Mouse (Mus musculus): ENCODE measurements around the gene Slc11a1. TPM values are rescaled to one million over a fixed set of nuclear protein-coding genes. Genes with fewer than 3 reads are reported as not detected.
A peak's percentile ranks its signal among the peaks of the same experiment; 100 is the strongest.

The Slc11a1 gene
- polyA plus RNA-seq, 1 experiment from 2014 or later, result 6.1 TPM

DNA sequence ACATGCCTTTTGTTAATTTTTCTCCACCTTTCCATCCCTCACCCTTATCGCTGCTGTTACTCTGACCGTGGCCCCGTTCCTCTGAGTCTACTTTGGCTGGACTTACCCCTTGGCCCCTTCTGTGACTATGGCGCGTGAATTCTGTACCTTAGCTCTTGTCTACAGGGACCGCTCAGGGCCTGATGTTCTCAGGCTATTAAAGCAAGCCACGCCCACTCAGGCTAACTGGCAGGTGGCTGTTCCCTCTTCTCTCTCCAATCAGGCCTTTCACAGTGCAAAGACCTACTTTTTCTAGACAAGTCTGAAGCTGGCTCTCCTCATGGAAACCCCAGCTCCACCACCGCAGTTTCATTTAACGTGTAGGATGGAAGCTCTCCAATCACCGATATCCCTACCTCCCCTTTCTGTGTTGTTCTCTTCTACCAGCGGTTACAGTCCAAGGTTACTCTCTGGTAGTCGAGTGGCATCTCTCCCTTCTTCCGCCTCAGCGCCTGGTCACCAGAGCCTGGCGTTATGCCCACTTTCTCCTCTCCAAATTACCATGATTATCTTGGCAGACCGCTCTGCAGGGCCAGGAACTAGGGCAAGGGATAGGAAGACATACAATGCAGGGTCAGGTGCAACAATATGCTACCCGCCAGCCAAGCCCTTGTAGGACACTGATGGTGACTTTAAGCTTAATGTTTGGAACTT, 43.9 kb downstream of the Slc11a1 start:
- H3K9ac ChIP-seq (replicated peaks; ENCODE audit: low read depth, low read length), result no peak overlapping the region
- no peak overlapping the region for H3K27ac ChIP-seq (ENCODE audit: low read length)
- WGBS, result 74% methylated on average over 17 of the region's 17 CpGs
- no peak overlapping the region for H3K4me3 ChIP-seq (ENCODE audit: low read depth, low read length)
- H3K9me3 ChIP-seq (ENCODE audit: control insufficient read depth, low read depth, low read length), result no peaks in the 10 kb centered on the region
- no peak for ATAC-seq (ENCODE audit: insufficient number of reproducible peaks, insufficient read depth, low FRiP score, low read depth)
- no peaks in the 10 kb centered on the region for H3K27me3 ChIP-seq (ENCODE audit: control insufficient read depth, insufficient read depth, low read length)
- H3K4me2 ChIP-seq (replicated peaks; ENCODE audit: low read depth, low read length), result no peak overlapping the region
- peaks cover 4% of the 10 kb centered on the region; the same call in 1 of the 2 replicates for H3K4me1 ChIP-seq (ENCODE audit: control insufficient read depth, insufficient read depth, low read length)
- no peaks in the 10 kb centered on the region for H3K36me3 ChIP-seq (ENCODE audit: control insufficient read depth, insufficient read depth, low read length)

DNA sequence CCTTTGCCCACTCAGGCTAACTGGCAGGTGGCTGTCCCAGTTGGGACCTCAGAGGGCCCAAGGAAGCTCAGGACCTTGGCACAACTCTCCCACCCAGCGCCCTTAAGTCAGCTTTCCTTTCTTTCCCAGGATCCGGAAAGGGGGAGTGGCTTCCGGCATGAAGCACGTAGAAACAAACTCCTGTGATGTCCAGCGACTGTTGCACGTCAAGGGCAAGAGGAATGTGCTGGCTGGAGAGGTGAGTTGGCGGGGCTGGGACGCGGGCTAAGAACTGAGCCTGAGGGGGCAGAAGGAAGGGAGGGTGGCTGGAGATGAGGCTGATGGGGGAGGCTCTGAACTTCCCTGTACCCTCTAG, 44.4 kb downstream of the Slc11a1 start:
- Histone ChIP-seq H3K4me2 (replicated peaks; ENCODE audit: low read depth, low read length) (no peak overlapping the region), H3K36me3 (ENCODE audit: control insufficient read depth, insufficient read depth, low read length) (no peaks in the 10 kb centered on the region), H3K9me3 (ENCODE audit: control insufficient read depth, low read depth, low read length) (no peaks in the 10 kb centered on the region), H3K27ac (ENCODE audit: low read length) (no peak overlapping the region), H3K27me3 (ENCODE audit: control insufficient read depth, insufficient read depth, low read length) (no peaks in the 10 kb centered on the region), H3K4me3 (ENCODE audit: low read depth, low read length) (no peak overlapping the region), H3K9ac (replicated peaks; ENCODE audit: low read depth, low read length) (no peak overlapping the region), H3K4me1 (ENCODE audit: control insufficient read depth, insufficient read depth, low read length) (peaks cover 4% of the 10 kb centered on the region; the same call in 1 of the 2 replicates)
- WGBS, result 56% methylated on average over 9 of the region's 9 CpGs
- ATAC-seq (ENCODE audit: insufficient number of reproducible peaks, insufficient read depth, low FRiP score, low read depth), result no peak

DNA sequence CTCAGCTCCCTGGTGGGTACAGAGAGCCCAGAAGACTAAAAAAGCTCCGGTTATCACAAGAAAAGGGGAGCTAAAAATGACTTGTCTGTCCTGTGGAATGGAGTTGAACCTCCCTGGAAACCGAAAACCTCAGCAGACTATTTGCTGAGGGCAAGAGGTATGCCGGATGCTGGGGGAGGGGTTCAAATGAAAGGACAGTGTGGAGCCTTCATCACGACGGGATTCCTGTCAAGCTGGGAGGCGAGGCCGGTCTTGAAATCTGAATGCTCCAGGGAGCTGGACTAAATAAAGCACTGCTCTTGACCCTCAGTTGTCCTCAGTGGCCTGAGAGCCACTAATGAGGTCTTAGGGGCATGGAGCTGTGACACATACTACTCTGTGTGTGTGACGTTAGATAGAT, 48.2 kb downstream of the Slc11a1 start:
- no peaks in the 10 kb centered on the region for H3K27me3 ChIP-seq (ENCODE audit: control insufficient read depth, insufficient read depth, low read length)
- H3K4me3 ChIP-seq (ENCODE audit: low read depth, low read length), result no peak overlapping the region
- H3K4me1 ChIP-seq (ENCODE audit: control insufficient read depth, insufficient read depth, low read length), result peaks cover 4% of the 10 kb centered on the region; the same call in 1 of the 2 replicates
- H3K4me2 ChIP-seq (replicated peaks; ENCODE audit: low read depth, low read length), result no peak overlapping the region
- H3K27ac ChIP-seq (ENCODE audit: low read length), result no peak overlapping the region
- no peaks in the 10 kb centered on the region for H3K9me3 ChIP-seq (ENCODE audit: control insufficient read depth, low read depth, low read length)
- 28% methylated on average over 8 of the region's 8 CpGs for WGBS
- H3K9ac ChIP-seq (replicated peaks; ENCODE audit: low read depth, low read length), result no peak overlapping the region
- ATAC-seq (ENCODE audit: insufficient number of reproducible peaks, insufficient read depth, low FRiP score, low read depth), result no peak
- no peaks in the 10 kb centered on the region for H3K36me3 ChIP-seq (ENCODE audit: control insufficient read depth, insufficient read depth, low read length)

DNA sequence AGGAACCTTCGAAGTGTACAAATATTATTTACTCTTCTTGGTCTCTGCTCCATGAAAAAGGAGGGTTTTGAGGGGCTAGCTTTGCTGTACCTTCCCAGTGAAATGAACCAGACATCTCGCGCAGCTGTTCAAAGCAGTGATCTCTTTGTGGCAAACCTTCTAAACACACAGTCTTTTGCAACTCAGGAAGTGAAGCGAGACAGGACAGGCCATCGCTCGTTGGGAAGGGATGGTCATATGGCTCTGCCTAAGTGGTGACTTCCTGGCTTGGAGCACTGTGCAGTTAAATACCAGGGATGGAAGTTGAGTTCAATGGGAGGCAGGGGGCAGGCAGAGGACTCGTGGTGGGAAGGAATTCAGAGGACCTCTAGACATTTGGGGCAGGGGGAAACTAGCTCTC, 50.9 kb downstream of the Slc11a1 start:
- Histone ChIP-seq H3K36me3 (ENCODE audit: control insufficient read depth, insufficient read depth, low read length) (no peaks in the 10 kb centered on the region), H3K9ac (replicated peaks; ENCODE audit: low read depth, low read length) (no peak overlapping the region), H3K4me1 (ENCODE audit: control insufficient read depth, insufficient read depth, low read length) (peaks cover 4% of the 10 kb centered on the region; the same call in 1 of the 2 replicates), H3K27me3 (ENCODE audit: control insufficient read depth, insufficient read depth, low read length) (no peaks in the 10 kb centered on the region), H3K4me3 (ENCODE audit: low read depth, low read length) (no peak overlapping the region), H3K27ac (ENCODE audit: low read length) (no peak overlapping the region), H3K4me2 (replicated peaks; ENCODE audit: low read depth, low read length) (no peak overlapping the region), H3K9me3 (ENCODE audit: control insufficient read depth, low read depth, low read length) (no peaks in the 10 kb centered on the region)
- WGBS, result 54% methylated on average over 7 of the region's 7 CpGs
- no peak for ATAC-seq (ENCODE audit: insufficient number of reproducible peaks, insufficient read depth, low FRiP score, low read depth)

DNA sequence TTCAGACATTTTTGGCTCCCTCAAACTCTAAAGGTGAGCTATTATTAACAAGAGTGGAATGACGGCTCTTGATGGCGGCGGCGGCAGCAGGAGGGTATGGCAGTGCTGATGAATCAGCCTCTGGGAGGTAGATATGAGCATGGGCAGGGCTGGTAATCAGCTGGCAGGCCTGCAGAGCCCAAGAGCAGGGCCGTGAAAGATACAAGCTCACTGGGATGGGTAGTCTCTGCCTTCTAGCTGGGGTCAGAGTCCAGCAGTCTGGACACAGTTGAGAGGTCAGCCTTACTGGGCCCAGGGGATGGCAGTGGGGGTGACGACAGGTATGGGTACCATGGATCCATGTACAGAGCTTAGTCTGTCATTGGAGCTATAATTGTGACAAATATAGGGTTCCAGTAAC, 58.2 kb downstream of the Slc11a1 start:
- Histone ChIP-seq H3K36me3 (ENCODE audit: control insufficient read depth, insufficient read depth, low read length) (peaks cover 10% of the 10 kb centered on the region; the same call in 1 of the 2 replicates), H3K27me3 (ENCODE audit: control insufficient read depth, insufficient read depth, low read length) (no peaks in the 10 kb centered on the region), H3K9ac (replicated peaks; ENCODE audit: low read depth, low read length) (no peak overlapping the region), H3K9me3 (ENCODE audit: control insufficient read depth, low read depth, low read length) (no peaks in the 10 kb centered on the region), H3K27ac (ENCODE audit: low read length) (no peak overlapping the region), H3K4me1 (ENCODE audit: control insufficient read depth, insufficient read depth, low read length) (no peaks in the 10 kb centered on the region), H3K4me2 (replicated peaks; ENCODE audit: low read depth, low read length) (no peak overlapping the region), H3K4me3 (ENCODE audit: low read depth, low read length) (no peak overlapping the region)
- WGBS, result 80% methylated on average over 6 of the region's 6 CpGs
- ATAC-seq (ENCODE audit: insufficient number of reproducible peaks, insufficient read depth, low FRiP score, low read depth), result no peak

DNA sequence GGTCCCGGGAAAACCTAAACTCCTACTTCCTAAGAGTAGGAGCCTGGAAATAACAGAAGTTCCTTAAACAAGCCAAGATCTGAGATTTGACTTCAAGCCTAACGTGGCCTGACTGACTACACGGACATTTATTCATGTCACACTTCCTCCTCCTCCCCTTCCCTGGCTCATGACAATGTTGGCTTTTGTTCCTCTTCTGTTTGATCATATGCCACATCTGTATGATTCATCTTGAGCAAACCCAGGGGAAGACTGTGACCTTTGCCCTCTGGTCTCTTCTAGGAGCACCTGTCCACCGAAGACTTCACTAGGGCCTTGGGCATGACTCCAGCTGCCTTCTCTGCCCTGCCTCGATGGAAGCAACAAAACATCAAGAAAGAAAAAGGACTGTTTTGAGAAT, 59.6 kb downstream of the Slc11a1 start:
- Histone ChIP-seq H3K27ac (ENCODE audit: low read length) (no peak overlapping the region), H3K9ac (replicated peaks; ENCODE audit: low read depth, low read length) (no peak overlapping the region), H3K4me3 (ENCODE audit: low read depth, low read length) (no peak overlapping the region), H3K9me3 (ENCODE audit: control insufficient read depth, low read depth, low read length) (no peaks in the 10 kb centered on the region), H3K27me3 (ENCODE audit: control insufficient read depth, insufficient read depth, low read length) (no peaks in the 10 kb centered on the region), H3K4me1 (ENCODE audit: control insufficient read depth, insufficient read depth, low read length) (no peaks in the 10 kb centered on the region), H3K4me2 (replicated peaks; ENCODE audit: low read depth, low read length) (no peak overlapping the region), H3K36me3 (ENCODE audit: control insufficient read depth, insufficient read depth, low read length) (peaks cover 23% of the 10 kb centered on the region)
- 44% methylated on average over 5 of the region's 5 CpGs for WGBS
- no peak for ATAC-seq (ENCODE audit: insufficient number of reproducible peaks, insufficient read depth, low FRiP score, low read depth)

DNA sequence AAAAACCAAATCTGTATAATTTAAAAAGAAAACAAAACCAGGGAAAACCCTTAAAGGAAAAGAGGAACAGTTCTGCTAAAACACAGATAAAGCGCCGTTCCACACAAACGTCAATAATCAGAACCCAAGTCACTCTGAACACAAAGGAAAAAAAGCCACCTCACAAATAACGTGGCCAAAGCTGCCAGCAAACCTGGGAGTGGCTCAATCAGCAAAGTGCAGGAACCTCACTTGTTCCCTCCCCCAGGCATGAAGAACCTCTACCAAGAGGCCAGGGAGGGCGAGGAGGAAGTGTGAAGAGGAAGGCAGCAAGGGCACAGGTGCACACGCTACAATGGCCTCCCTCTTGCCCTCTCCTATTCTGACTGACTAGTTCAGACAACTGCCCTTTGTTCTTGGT, 60.6 kb downstream of the Slc11a1 start:
- H3K27me3 ChIP-seq (ENCODE audit: control insufficient read depth, insufficient read depth, low read length), result no peaks in the 10 kb centered on the region
- H3K4me2 ChIP-seq (replicated peaks; ENCODE audit: low read depth, low read length), result no peak overlapping the region
- no peak overlapping the region for H3K4me3 ChIP-seq (ENCODE audit: low read depth, low read length)
- no peaks in the 10 kb centered on the region for H3K9me3 ChIP-seq (ENCODE audit: control insufficient read depth, low read depth, low read length)
- no peaks in the 10 kb centered on the region for H3K4me1 ChIP-seq (ENCODE audit: control insufficient read depth, insufficient read depth, low read length)
- H3K27ac ChIP-seq (ENCODE audit: low read length), result peak overlapping the region; percentile 18; the same call in 1 of the 2 replicates
- 71% methylated on average over 6 of the region's 6 CpGs for WGBS
- no peak overlapping the region for H3K9ac ChIP-seq (replicated peaks; ENCODE audit: low read depth, low read length)
- H3K36me3 ChIP-seq (ENCODE audit: control insufficient read depth, insufficient read depth, low read length), result peaks cover 27% of the 10 kb centered on the region
- no peak for ATAC-seq (ENCODE audit: insufficient number of reproducible peaks, insufficient read depth, low FRiP score, low read depth)
